Mouse (Mus musculus) olfactory bulb, adult 2 months (tissue): ENCODE measurements around the gene Rnf43.

Experiments
- CTCF ChIP-seq: fragments of 200-500 bp; IDR thresholded peaks from 2 replicates; pipeline ENCODE4 v1.5.1; 2012; ENCODE audit warnings: low read depth, mild to moderate bottlenecking, low read length, moderate library complexity; ENCODE audit not compliant: insufficient read depth
- POLR2A ChIP-seq: fragments of 200-500 bp; IDR thresholded peaks from 2 replicates; pipeline ENCODE4 v1.6.1; 2012; ENCODE audit warnings: mild to moderate bottlenecking, low read depth, low read length, moderate library complexity; ENCODE audit not compliant: insufficient read depth

DNA sequence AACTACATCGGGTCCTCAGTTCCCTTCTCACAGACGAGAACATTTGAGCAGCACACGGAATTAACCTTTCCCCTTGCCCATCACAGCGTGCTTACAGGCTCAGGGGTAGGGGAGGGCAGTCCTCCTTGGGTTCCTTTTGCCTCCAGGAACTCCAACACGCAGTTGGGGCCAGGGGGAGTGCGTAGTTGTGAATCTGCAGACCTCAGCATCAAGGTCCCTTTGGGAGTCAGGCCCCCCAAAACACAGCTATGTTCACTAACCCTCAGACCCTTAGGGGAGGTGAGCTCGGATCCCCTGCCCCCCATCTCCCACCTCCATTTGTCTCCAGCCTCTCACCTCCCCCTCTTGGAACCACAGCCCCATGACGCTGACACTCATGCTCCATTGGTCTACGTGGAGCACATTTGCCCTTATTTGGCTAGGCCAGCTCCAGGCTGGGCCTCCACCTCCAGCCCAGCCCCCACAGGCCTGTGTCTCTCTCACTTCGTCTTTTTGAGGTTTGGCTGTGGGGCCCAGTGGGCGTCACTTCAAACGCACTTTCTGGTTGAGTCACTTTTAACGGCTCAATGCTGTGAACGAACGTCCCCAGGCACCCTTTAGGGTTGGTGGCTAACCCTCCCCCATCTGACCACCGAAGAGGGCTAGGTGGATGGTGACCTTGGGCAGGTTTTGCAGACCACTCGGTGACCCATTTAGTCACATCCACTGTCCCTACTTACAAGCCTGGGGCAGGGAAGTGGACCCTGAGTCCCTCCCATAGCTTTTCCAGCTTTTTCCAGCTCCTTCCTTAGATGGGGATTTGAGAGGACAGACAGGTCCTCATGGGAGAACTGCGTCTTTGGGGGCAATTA, 86.9 kb downstream of the Rnf43 start:
- TF ChIP-seq CTCF = no peak
- no peak for TF ChIP-seq POLR2A
